Mouse (Mus musculus) kidney, postnatal 4 days (tissue): ENCODE results near the gene Krt20.

Source experiments
- DNase-seq, 2 experiments: peaks; one replicate each; pipeline ENCODE4 v3.0.0; 2021; ENCODE audit warnings: mixed read lengths in 2 of 2

Gene Krt20

GRCm38 (mm10) chr11:99437972-99438371 is at the start of gene Krt20:
TSS of gene Krt20 (minus strand) at chr11:99438150.
- DNase-seq = no peak

GRCm38 (mm10) chr11:99474981-99475380 is 37.0 kb upstream of the Krt20 start:
- DNase-seq = no peak

- DNase-seq = no peak
Measured at GRCm38 (mm10) chr11:99473433-99473832, 35.5 kb upstream of the Krt20 start.

GRCm38 (mm10) chr11:99472405-99472804 is 34.5 kb upstream of the Krt20 start:
- DNase-seq = no peak

- no peak for DNase-seq
Measured at GRCm38 (mm10) chr11:99471946-99472345, 34.0 kb upstream of the Krt20 start.

GRCm38 (mm10) chr11:99469228-99469627 is 31.3 kb upstream of the Krt20 start:
- DNase-seq = no peak

GRCm38 (mm10) chr11:99468566-99468965 is 30.6 kb upstream of the Krt20 start:
- no peak for DNase-seq

- DNase-seq = no peak
Measured at GRCm38 (mm10) chr11:99466316-99466715, 28.4 kb upstream of the Krt20 start.

GRCm38 (mm10) chr11:99464836-99465235 is 26.9 kb upstream of the Krt20 start:
- peak; percentile 91 for DNase-seq

- DNase-seq = peak; percentile 85
Measured at GRCm38 (mm10) chr11:99463155-99463554, 25.2 kb upstream of the Krt20 start.

- peak; percentile 36 to 67 for DNase-seq
Measured at GRCm38 (mm10) chr11:99461736-99462135, 23.8 kb upstream of the Krt20 start.

GRCm38 (mm10) chr11:99458887-99459286 is 20.9 kb upstream of the Krt20 start:
- DNase-seq = no peak

- peak; percentile 11 to 25 for DNase-seq
Measured at GRCm38 (mm10) chr11:99454759-99455158, 16.8 kb upstream of the Krt20 start.

- no peak for DNase-seq
Measured at GRCm38 (mm10) chr11:99454044-99454443, 16.1 kb upstream of the Krt20 start.

GRCm38 (mm10) chr11:99448769-99449168 is 10.8 kb upstream of the Krt20 start:
- DNase-seq = no peak

GRCm38 (mm10) chr11:99441220-99441619 is 3.3 kb upstream of the Krt20 start:
- no peak for DNase-seq

- DNase-seq = no peak
Measured at GRCm38 (mm10) chr11:99439465-99439864, 1.5 kb upstream of the Krt20 start.

- no peak for DNase-seq
Measured at GRCm38 (mm10) chr11:99436625-99437024, 1.3 kb downstream of the Krt20 start.

GRCm38 (mm10) chr11:99430670-99431069 is 7.3 kb downstream of the Krt20 start:
- peak; percentile 57 to 70 for DNase-seq

- DNase-seq = no peak
Measured at GRCm38 (mm10) chr11:99422159-99422558, 15.8 kb downstream of the Krt20 start, which contains the start of gene Krt12. TSS of gene Krt12 (minus strand) at chr11:99422259.

- DNase-seq = no peak
Measured at GRCm38 (mm10) chr11:99420586-99420985, 17.4 kb downstream of the Krt20 start.

GRCm38 (mm10) chr11:99417819-99418218 is 20.1 kb downstream of the Krt20 start:
- no peak for DNase-seq

- no peak for DNase-seq
Measured at GRCm38 (mm10) chr11:99416902-99417301, 21.0 kb downstream of the Krt20 start.

GRCm38 (mm10) chr11:99414463-99415147 is 23.3 kb downstream of the Krt20 start:
- DNase-seq = no peak

- peak; percentile 68 to 72 for DNase-seq
Measured at GRCm38 (mm10) chr11:99413247-99413646, 24.7 kb downstream of the Krt20 start.
